Mouse (Mus musculus): ENCODE measurements around the gene Smim13. TPM values are rescaled to one million over a fixed set of nuclear protein-coding genes. Genes with fewer than 3 reads are reported as not detected.

Smim13 gene
- polyA plus RNA-seq, 1 experiment from 2014 or later: 25.0 TPM

DNA sequence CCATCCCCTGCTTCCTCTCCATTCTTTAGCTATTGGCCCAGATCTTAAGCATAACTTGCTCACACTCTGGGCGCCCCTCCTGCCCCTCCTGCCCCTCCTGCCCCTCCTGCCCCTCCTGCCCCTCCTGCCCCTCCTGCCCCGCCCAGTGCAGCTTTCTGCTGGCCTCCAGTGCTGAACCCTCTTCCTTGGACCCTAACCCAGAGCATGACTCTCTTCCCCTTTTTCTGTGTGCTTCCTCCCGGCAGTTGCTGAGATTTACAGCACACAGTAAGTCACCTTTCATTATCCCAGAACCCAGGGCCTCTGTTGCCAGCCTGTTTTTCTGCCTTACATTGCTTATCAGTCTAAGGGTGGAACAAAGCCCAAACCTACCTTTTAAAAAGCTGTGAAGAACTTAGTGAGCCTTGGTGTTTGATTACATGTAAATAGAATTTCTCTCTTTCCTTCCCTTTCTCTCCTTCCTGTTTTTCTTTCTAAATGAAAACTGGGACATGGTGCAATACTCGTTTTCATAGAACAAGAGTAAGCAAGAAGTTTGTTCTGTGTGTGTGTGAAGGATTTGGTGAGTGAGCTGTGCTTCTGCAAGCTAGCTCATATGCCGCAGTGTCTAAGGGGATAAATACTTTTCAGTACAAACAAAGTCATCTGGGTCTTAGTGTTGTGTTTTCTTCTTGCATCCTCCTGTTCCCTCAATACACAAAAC is 13.8 kb downstream of the Smim13 start:
- H3K27ac ChIP-seq (replicated peaks): no peak overlapping the region
- no peak overlapping the region for H3K9ac ChIP-seq (replicated peaks)
- no peak for ATAC-seq (replicated peaks)
- H3K36me3 ChIP-seq: no peaks in the 10 kb centered on the region
- H3K4me3 ChIP-seq: no peak overlapping the region
- H3K4me1 ChIP-seq: no peaks in the 10 kb centered on the region
- 87% methylated on average over 5 of the region's 5 CpGs for WGBS
- H3K4me2 ChIP-seq (replicated peaks): no peak overlapping the region
- no peaks in the 10 kb centered on the region for H3K27me3 ChIP-seq
- H3K9me3 ChIP-seq: no peaks in the 10 kb centered on the region

- 44% methylated on average over 7 of the region's 7 CpGs for WGBS
- Histone ChIP-seq H3K4me1 (no peaks in the 10 kb centered on the region), H3K27ac (replicated peaks) (no peak overlapping the region), H3K4me3 (no peak overlapping the region), H3K9me3 (no peaks in the 10 kb centered on the region), H3K27me3 (no peaks in the 10 kb centered on the region), H3K9ac (replicated peaks) (no peak overlapping the region), H3K36me3 (no peaks in the 10 kb centered on the region), H3K4me2 (replicated peaks) (no peak overlapping the region)
- no peak for ATAC-seq (replicated peaks)
These were observed 18.3 kb downstream of the Smim13 start for GRCm38 (mm10) chr13:41267827-41268408.

DNA sequence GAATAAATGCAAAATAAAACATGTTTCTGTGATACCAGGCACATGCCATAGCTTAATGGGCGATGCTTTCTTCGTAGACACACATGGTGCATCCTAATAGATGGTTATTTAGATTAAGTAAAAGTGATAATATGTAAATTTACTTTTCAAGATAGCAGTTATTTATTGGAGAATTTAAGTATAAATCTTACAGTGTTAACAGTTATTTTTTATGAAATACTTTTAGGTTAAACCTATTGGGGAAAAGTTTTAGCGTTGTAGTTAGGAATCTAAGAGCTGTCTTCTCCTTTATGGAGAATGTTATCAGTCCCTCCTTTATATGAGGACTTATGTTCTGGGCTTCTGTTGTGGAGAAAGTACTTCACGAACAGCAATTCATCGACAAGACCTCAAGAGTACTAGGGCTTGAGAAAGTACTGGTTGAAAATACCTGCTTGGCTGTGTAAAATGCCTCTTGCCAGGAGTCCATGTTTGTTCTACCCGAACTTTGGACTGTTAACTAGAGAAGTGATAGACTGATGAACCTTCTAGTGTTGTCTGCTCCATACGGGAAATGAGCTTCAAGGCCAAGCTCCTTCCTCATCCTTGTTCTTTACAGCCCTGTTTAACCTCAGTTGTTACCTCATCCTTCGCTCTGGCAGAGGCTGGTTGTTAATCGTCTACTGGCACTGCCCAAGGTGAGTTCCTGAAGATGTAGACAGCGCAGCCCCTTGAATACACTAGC is 24.4 kb downstream of the Smim13 start, which contains the start of gene Gm17364:
Gene Gm17364, minus strand, starts transcription at position 51 of the 724 bp plus-strand sequence.
- peaks cover 6% of the 10 kb centered on the region; the same call in 1 of the 2 replicates for H3K36me3 ChIP-seq
- ATAC-seq (replicated peaks): no peak
- 95% methylated on average over 10 of the region's 10 CpGs for WGBS
- H3K4me2 ChIP-seq (replicated peaks): no peak within 1 kb of the TSS
- H3K27ac ChIP-seq (replicated peaks): no peak within 1 kb of the TSS
- no peak within 1 kb of the TSS for H3K9ac ChIP-seq (replicated peaks)
- no peaks in the 10 kb centered on the region for H3K27me3 ChIP-seq
- H3K4me1 ChIP-seq: no peaks in the 10 kb centered on the region
- H3K4me3 ChIP-seq: no peak within 1 kb of the TSS
- H3K9me3 ChIP-seq: no peaks in the 10 kb centered on the region

GRCm38 (mm10) chr13:41280696-41281095 is 31.1 kb downstream of the Smim13 start:
- Histone ChIP-seq H3K4me2 (replicated peaks) (no peak overlapping the region), H3K9me3 (no peaks in the 10 kb centered on the region), H3K4me1 (no peaks in the 10 kb centered on the region), H3K36me3 (no peaks in the 10 kb centered on the region), H3K9ac (replicated peaks) (no peak overlapping the region), H3K4me3 (no peak overlapping the region), H3K27ac (replicated peaks) (no peak overlapping the region), H3K27me3 (no peaks in the 10 kb centered on the region)
- WGBS: 74% methylated on average over 5 of the region's 5 CpGs
- no peak for ATAC-seq (replicated peaks)

DNA sequence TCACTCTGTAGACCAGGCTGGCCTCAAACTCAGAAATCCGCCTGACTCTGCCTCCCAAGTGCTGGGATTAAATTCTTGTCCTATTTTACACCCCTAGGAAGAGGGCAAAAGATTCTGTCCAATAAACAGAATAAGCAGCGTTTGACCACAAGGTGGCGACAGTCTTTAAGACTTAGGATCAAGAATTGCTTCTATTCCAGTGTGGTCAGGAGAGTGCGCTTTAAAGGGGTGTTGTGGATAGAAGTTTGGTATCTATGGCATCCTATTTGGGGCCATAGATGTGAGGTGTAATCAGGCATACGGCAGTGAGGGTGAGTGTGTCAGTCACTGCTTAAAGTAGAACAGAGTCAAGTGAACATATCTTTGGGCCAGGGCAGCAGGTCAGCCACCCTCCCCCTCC is 33.6 kb downstream of the Smim13 start:
- Histone ChIP-seq H3K27ac (replicated peaks) (no peak overlapping the region), H3K9me3 (no peaks in the 10 kb centered on the region)
- ATAC-seq (replicated peaks): peak; percentile 71

GRCm38 (mm10) chr13:41285448-41285847 is 35.8 kb downstream of the Smim13 start:
- Histone ChIP-seq H3K9ac (replicated peaks) (no peak overlapping the region), H3K4me3 (no peak overlapping the region), H3K9me3 (no peaks in the 10 kb centered on the region), H3K27me3 (no peaks in the 10 kb centered on the region), H3K4me1 (no peaks in the 10 kb centered on the region), H3K27ac (replicated peaks) (no peak overlapping the region), H3K4me2 (replicated peaks) (no peak overlapping the region), H3K36me3 (no peaks in the 10 kb centered on the region)
- WGBS: 86% methylated on average over 4 of the region's 4 CpGs
- no peak for ATAC-seq (replicated peaks)

More for the DNA sequence above, 33.6 kb downstream of the Smim13 start:
- Histone ChIP-seq H3K36me3 (no peaks in the 10 kb centered on the region), H3K4me2 (replicated peaks) (no peak overlapping the region), H3K4me3 (no peak overlapping the region), H3K9ac (replicated peaks) (no peak overlapping the region), H3K4me1 (no peaks in the 10 kb centered on the region), H3K27me3 (no peaks in the 10 kb centered on the region)
- WGBS: 21% methylated on average over 5 of the region's 5 CpGs

DNA sequence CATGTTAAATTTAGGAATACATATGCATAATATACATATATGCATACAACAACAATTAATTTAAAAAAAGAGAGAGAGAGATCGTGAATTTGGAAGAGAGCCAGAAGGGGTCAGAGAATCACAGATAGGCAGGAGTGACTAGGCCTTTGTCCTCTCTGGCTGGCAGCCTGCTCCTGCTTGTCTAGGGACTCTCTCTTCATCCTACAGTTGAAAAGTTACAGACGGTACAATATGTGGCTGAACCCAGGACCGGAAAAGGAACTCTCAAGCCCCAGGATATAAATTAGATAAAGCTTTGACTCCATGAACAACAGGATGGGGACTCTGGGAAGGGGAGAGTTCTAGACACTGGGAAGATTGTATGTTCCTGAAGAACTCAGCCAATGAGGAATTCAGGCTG is 36.6 kb downstream of the Smim13 start:
- Histone ChIP-seq H3K27me3 (no peaks in the 10 kb centered on the region), H3K9me3 (no peaks in the 10 kb centered on the region), H3K36me3 (no peaks in the 10 kb centered on the region), H3K27ac (replicated peaks) (no peak overlapping the region), H3K4me3 (no peak overlapping the region), H3K4me1 (no peaks in the 10 kb centered on the region), H3K4me2 (replicated peaks) (no peak overlapping the region), H3K9ac (replicated peaks) (no peak overlapping the region)
- ATAC-seq (replicated peaks): no peak
- WGBS: 69% methylated on average over 3 of the region's 3 CpGs

GRCm38 (mm10) chr13:41291466-41291974 is 41.9 kb downstream of the Smim13 start:
- Histone ChIP-seq H3K36me3 (no peaks in the 10 kb centered on the region), H3K4me2 (replicated peaks) (no peak overlapping the region), H3K27ac (replicated peaks) (no peak overlapping the region), H3K27me3 (no peaks in the 10 kb centered on the region), H3K9me3 (no peaks in the 10 kb centered on the region), H3K4me1 (no peaks in the 10 kb centered on the region), H3K9ac (replicated peaks) (no peak overlapping the region), H3K4me3 (no peak overlapping the region)
- no peak for ATAC-seq (replicated peaks)
- 91% methylated on average over 4 of the region's 4 CpGs for WGBS

- no peaks in the 10 kb centered on the region for H3K27me3 ChIP-seq
- no peaks in the 10 kb centered on the region for H3K4me1 ChIP-seq
- H3K9me3 ChIP-seq: no peaks in the 10 kb centered on the region
- 54% methylated on average over 5 of the region's 5 CpGs for WGBS
- no peak overlapping the region for H3K4me3 ChIP-seq
- no peak overlapping the region for H3K27ac ChIP-seq (replicated peaks)
- no peak for ATAC-seq (replicated peaks)
- no peak overlapping the region for H3K4me2 ChIP-seq (replicated peaks)
- H3K36me3 ChIP-seq: no peaks in the 10 kb centered on the region
- H3K9ac ChIP-seq (replicated peaks): no peak overlapping the region
These were observed 44.0 kb downstream of the Smim13 start for GRCm38 (mm10) chr13:41293595-41293994.

- H3K27ac ChIP-seq (replicated peaks): no peak overlapping the region
- H3K4me1 ChIP-seq: no peaks in the 10 kb centered on the region
- 88% methylated on average over 6 of the region's 6 CpGs for WGBS
- H3K9me3 ChIP-seq: no peaks in the 10 kb centered on the region
- ATAC-seq (replicated peaks): no peak
- H3K27me3 ChIP-seq: no peaks in the 10 kb centered on the region
- H3K4me2 ChIP-seq (replicated peaks): no peak overlapping the region
- no peaks in the 10 kb centered on the region for H3K36me3 ChIP-seq
- no peak overlapping the region for H3K4me3 ChIP-seq
- no peak overlapping the region for H3K9ac ChIP-seq (replicated peaks)
These were observed 46.2 kb downstream of the Smim13 start for GRCm38 (mm10) chr13:41295886-41296285.

DNA sequence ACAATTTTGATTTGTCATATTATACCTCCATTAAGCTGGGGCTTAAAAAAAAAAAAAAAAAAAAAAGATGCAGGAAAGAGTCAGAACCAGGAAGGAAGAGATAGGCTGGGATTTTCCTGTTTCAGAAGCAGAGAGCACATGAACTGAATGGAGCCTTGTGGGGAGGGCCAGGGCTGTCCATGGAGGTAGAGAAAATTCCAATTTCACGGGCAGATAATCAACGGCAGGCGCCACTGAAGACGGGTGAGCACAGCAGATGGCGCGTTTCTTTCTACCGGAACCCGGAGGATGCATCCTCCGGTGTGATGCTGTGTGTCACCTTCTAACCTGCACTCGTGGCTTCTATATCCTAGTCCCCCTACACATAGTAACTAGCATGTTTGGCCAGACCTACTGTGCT is 46.8 kb downstream of the Smim13 start:
- Histone ChIP-seq H3K4me3 (no peak overlapping the region), H3K27ac (replicated peaks) (no peak overlapping the region), H3K36me3 (no peaks in the 10 kb centered on the region), H3K9ac (replicated peaks) (no peak overlapping the region), H3K9me3 (no peaks in the 10 kb centered on the region), H3K4me1 (no peaks in the 10 kb centered on the region), H3K27me3 (no peaks in the 10 kb centered on the region), H3K4me2 (replicated peaks) (no peak overlapping the region)
- 84% methylated on average over 10 of the region's 10 CpGs for WGBS
- no peak for ATAC-seq (replicated peaks)

GRCm38 (mm10) chr13:41298533-41298932 is 48.9 kb downstream of the Smim13 start:
- Histone ChIP-seq H3K27ac (replicated peaks) (no peak overlapping the region), H3K4me3 (no peak overlapping the region), H3K4me2 (replicated peaks) (no peak overlapping the region), H3K27me3 (no peaks in the 10 kb centered on the region), H3K9me3 (no peaks in the 10 kb centered on the region), H3K36me3 (no peaks in the 10 kb centered on the region), H3K9ac (replicated peaks) (no peak overlapping the region), H3K4me1 (no peaks in the 10 kb centered on the region)
- ATAC-seq (replicated peaks): no peak
- 66% methylated on average over 2 of the region's 2 CpGs for WGBS
